Mouse (Mus musculus) bone marrow macrophage, adult 2 months (primary cell): Measurements from ENCODE around the gene Sqor.

Experiments
- CTCF ChIP-seq: IDR thresholded peaks from 2 replicates; pipeline ENCODE4 v1.5.1; 2012; ENCODE audit warnings: low read depth, mild to moderate bottlenecking, low read length, moderate library complexity
- POLR2A ChIP-seq: IDR thresholded peaks from 2 replicates; pipeline ENCODE4 v1.6.1; 2012; ENCODE audit warnings: mild to moderate bottlenecking, low read depth, low read length, borderline replicate concordance

DNA sequence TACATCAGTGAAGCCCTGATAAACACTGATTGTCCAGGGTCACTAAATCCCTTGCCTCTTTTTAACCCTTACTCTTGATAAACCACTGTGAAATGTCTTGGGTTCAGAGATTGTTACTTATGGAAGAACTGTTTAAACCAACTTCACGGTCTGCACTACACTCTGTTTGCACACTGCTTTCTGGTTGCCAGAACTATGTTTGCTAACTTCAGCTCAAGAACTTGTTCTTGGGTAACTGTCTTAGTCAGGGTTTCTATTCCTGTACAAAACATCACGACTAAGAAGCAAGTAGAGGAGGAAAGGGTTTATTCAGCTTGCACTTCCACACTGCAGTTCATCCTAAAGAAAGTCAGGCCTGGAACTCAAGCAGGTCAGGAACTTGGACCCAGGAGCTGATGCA lies 56.2 kb downstream of the Sqor start:
- TF ChIP-seq CTCF (no peak), POLR2A (no peak)
